Mouse (Mus musculus) brain, embryonic 14.5 days (tissue): ENCODE results near the gene Abcc9. TPM values are rescaled to one million over a fixed set of nuclear protein-coding genes. Genes with fewer than 3 reads are reported as not detected.

Source experiments
- DNase-seq: peaks from one replicate; pipeline ENCODE4 v3.0.0-alpha.2; 2011; ENCODE audit warnings: low read depth
- CTCF ChIP-seq: fragments of 200-500 bp; IDR thresholded peaks from 2 replicates; pipeline ENCODE4 v1.5.1; 2012; ENCODE audit warnings: inconsistent platforms, mild to moderate bottlenecking, moderate library complexity, borderline replicate concordance; ENCODE audit not compliant: insufficient read depth, insufficient read length; ENCODE audit errors: extremely low read depth
- POLR2A ChIP-seq: fragments of 200-500 bp; IDR thresholded peaks from 2 replicates; pipeline ENCODE4 v1.6.1; 2012; ENCODE audit warnings: mild to moderate bottlenecking, inconsistent platforms, borderline replicate concordance; ENCODE audit not compliant: poor library complexity, insufficient read depth, insufficient read length, severe bottlenecking; ENCODE audit errors: extremely low read depth
- polyA plus RNA-seq: library from polyadenylated mRNA; depleted of rRNA; stranded (reverse); fragments of >200 nt; gene quantifications from 2 replicates; pipeline ENCODE4 v1.2.3, GENCODE M21; 2012

Gene Abcc9
- polyA plus RNA-seq, 1 experiment = 8.0 TPM

- TF ChIP-seq CTCF (no peak), POLR2A (no peak)
Observed at GRCm38 (mm10) chr6:142571055-142571618, 131.0 kb downstream of the Abcc9 start, which contains the start of gene Kcnj8. Kcnj8 (minus strand) TSS chr6:142571614.

GRCm38 (mm10) chr6:142570046-142570770 is 131.9 kb downstream of the Abcc9 start:
- peak; percentile 54 for DNase-seq
- TF ChIP-seq CTCF (no peak), POLR2A (no peak)

More at GRCm38 (mm10) chr6:142571055-142571618, 131.0 kb downstream of the Abcc9 start, which contains the start of gene Kcnj8:
- peak; percentile 70 for DNase-seq

GRCm38 (mm10) chr6:142568713-142569357 is 133.3 kb downstream of the Abcc9 start:
- TF ChIP-seq POLR2A = no peak
- TF ChIP-seq CTCF = no peak
- DNase-seq = no peak

GRCm38 (mm10) chr6:142567452-142567851 is 134.7 kb downstream of the Abcc9 start:
- no peak for TF ChIP-seq POLR2A
- no peak for TF ChIP-seq CTCF
- DNase-seq = peak; percentile 41

GRCm38 (mm10) chr6:142564746-142565145 is 137.4 kb downstream of the Abcc9 start:
- DNase-seq = no peak
- TF ChIP-seq CTCF (no peak), POLR2A (no peak)

- no peak for DNase-seq
- TF ChIP-seq POLR2A (no peak), CTCF (no peak)
Observed at GRCm38 (mm10) chr6:142561151-142561550, 141.0 kb downstream of the Abcc9 start.

GRCm38 (mm10) chr6:142558772-142559679 is 143.1 kb downstream of the Abcc9 start:
- TF ChIP-seq CTCF = no peak
- no peak for TF ChIP-seq POLR2A
- no peak for DNase-seq

- TF ChIP-seq CTCF (peak; percentile 45; the same call in 1 of the 2 replicates), POLR2A (no peak)
- DNase-seq = no peak
Observed at GRCm38 (mm10) chr6:142558076-142558475, 144.0 kb downstream of the Abcc9 start.

GRCm38 (mm10) chr6:142555988-142556387 is 146.1 kb downstream of the Abcc9 start:
- no peak for TF ChIP-seq POLR2A
- TF ChIP-seq CTCF = no peak

GRCm38 (mm10) chr6:142551482-142551881 is 150.6 kb downstream of the Abcc9 start:
- TF ChIP-seq CTCF (no peak), POLR2A (no peak)
- DNase-seq = no peak

More at GRCm38 (mm10) chr6:142555988-142556387, 146.1 kb downstream of the Abcc9 start:
- no peak for DNase-seq
